Mouse (Mus musculus): ENCODE measurements around the gene Celf2.

Celf2 gene

DNA sequence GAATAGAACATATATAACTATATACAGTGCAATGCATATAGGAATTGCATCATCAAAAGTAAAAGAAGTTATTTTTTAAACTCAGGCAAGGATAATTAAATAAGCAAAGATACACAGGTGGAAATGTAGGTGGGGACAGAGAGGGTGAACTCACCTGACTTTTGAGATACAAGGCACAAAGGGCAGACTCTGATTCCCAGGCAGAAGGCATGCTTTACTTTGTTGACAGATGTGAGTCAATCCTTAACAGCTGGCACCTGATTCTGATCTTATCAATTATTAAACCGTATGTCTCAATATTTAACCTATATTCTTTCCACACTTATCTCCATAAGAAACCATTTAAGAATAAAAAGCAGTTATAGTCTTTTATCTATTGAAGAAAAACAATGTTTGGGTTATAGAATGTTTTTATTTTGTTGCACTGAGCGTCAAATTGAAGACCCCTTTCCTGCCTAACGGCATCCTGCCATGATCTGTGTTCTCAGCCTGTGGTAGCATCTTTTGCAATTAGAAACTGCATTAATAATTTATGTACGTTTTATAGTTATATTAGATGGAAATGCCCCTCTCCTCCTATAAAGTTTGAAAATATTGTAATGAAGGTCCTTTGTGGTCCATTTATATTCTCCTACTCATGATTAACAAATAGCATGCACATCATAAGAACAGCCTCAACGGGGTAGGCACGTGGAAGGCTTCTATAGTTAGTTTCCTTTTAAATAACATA, 491.8 kb downstream of the Celf2 start:
- no peak for DNase-seq (ENCODE audit: low spot score)

DNA sequence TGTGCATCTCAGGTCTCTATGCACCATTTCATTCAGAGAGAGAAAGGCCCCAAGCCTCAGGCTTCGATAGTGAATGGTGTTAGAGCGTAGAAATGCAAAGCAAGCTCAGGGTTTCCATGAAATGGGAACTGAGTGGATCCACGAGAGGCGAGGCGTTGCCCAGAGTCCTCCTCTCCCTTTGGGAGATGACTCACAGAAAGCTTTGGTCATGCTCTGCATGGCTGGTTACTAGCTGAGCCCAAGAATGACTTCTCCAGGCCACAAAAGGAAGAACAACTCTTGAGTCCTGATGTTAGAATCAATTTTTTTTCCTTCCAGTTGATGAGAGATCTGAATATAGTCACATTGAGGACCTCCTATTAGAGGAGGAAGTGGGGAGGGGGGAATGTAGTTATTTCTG, 496.2 kb downstream of the Celf2 start:
- DNase-seq (ENCODE audit: low spot score): no peak

GRCm38 (mm10) chr2:7006816-7007215, 502.5 kb downstream of the Celf2 start:
- no peak for DNase-seq (ENCODE audit: low spot score)

GRCm38 (mm10) chr2:7001967-7002366, 507.4 kb downstream of the Celf2 start:
- no peak for DNase-seq (ENCODE audit: low spot score)

GRCm38 (mm10) chr2:6991010-6991421, 518.3 kb downstream of the Celf2 start:
- no peak for DNase-seq (ENCODE audit: low spot score)

DNA sequence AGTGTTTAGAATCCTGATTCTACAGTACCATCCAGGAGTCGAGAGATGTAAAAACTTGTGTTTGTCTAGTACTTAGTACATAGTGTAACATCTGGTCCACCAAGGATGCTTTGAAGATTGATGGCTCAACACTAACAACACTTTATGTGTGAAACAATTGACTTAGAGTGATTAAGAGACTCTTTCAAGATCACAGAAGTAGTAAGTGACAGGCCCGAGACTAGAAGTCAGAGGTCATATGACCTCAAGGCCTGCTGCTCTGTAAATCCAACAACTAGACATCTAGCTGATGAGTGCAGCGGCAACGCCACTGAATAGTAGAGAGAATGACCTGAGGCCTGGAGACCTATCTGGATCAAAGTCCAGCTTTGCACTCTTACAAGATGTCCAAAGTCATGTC, 523.7 kb downstream of the Celf2 start:
- no peak for DNase-seq (ENCODE audit: low spot score)

DNA sequence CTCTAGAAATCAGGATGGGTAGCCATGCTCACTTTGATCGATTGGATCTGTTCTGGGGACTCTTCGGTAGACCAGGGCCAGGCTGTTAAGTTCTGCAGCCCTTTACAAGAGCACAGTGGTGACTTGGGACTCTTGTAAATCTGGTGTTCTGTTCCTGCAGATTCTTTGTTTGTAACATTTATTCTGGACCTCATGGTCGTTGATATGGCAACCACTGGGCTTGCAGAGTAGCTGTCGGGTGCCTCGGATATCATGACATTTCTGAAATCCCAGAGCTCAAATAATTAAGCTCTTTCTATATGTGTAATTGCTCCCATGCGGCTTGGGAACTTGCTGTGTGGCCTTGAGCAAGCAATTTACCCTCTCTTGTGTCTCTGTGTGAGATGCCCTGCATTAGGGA, 525.5 kb downstream of the Celf2 start:
- DNase-seq (ENCODE audit: low spot score): no peak

- DNase-seq (ENCODE audit: low spot score): no peak
These were observed 533.1 kb downstream of the Celf2 start for GRCm38 (mm10) chr2:6976300-6976699.

- no peak for DNase-seq (ENCODE audit: low spot score)
These were observed 540.1 kb downstream of the Celf2 start for GRCm38 (mm10) chr2:6969228-6969627.

DNA sequence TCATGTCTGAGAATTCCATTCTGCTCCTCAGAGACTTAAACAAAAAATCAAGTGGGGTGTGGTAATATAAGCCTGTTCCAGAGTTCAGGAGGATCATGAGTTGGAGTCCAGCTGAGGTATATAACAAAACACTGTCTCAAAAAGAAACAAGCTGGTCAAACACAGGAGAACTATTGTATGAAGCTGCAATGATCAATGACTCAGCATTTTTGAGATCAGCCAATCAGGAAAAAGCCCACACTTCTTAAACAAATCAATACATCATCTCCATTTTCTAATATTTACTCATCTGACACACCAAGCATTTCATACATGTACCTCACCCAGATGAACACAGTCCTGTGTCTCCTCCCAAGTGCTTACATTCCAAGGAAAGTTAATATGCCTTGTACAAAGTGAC, 544.1 kb downstream of the Celf2 start:
- DNase-seq (ENCODE audit: low spot score): no peak

DNA sequence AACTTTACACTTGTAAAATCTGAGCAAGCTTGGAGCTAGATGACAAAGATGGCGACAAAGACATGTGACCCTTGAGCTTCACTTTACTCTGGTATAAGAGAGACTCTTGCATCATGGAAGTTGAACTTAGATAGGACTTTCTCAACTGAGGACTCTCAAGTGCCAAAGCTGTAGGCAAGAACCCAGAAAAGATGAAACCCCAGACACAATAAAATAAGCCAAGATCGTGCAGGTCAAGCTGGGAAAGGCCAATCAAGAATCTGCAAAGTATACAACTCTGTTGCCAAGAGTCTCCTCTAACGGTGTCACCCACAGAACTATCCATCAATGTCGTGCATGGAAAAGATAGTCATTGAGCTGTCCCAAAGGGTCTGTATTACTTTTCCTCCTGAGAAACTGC, 558.7 kb downstream of the Celf2 start:
- DNase-seq (ENCODE audit: low spot score): no peak

GRCm38 (mm10) chr2:6945638-6946415, 563.5 kb downstream of the Celf2 start:
- DNase-seq (ENCODE audit: low spot score): no peak

GRCm38 (mm10) chr2:6943651-6944050, 565.7 kb downstream of the Celf2 start:
- no peak for DNase-seq (ENCODE audit: low spot score)

DNA sequence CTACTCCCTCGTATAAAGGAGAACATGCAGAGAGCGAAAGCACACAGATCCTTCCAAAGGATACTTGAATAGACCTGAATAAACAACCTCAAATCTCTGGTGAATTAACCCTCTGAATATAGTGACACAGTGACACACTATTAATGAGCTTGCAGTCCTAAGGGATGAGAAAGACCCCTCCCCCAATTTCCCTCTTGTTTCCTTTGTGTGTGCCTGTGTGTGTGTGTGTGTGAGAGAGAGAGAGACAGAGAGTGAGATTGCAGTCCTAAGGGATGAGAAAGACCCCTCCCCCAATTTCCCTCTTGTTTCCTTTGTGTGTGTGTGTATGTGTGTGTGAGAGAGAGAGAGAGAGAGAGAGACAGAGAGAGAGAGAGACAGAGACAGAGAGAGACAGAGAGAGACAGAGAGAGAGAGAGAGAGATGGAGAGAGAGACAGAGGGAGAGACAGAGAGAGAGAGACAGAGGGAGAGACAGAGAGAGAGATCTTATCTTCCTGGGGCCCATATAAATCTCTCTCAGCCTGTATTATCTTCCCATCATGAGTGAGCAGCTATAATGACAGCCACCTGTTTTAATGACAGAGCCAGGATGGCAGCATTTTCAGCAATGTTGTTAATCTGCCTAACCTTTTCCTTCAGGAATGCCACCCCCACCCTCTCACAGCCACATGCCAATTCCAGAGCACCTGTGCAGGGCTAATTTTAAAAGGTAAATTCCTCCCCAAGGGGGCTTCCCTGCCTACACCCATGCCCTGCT, 566.5 kb downstream of the Celf2 start:
- DNase-seq (ENCODE audit: low spot score): no peak

GRCm38 (mm10) chr2:6939143-6939542, 570.2 kb downstream of the Celf2 start:
- no peak for DNase-seq (ENCODE audit: low spot score)

DNA sequence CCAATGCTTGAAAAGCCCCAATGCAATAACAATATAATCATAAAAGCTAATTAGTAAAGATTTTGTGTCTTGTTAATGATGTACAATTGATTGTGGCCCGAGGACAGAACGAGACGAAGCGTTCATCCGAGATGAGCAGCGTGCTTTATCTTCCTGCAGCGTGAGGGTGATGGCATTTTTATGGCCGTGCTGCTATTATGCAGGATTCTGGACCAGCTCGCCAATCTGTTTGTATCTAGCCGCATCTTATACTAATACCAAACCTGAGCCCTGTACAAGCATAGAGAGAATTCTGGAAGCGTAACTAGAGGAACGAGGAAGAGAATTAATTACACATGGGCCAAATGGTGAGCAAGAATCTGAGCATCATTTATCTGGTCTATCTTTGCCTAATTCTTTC, 576.2 kb downstream of the Celf2 start:
- no peak for DNase-seq (ENCODE audit: low spot score)

- no peak for DNase-seq (ENCODE audit: low spot score)
These were observed 581.5 kb downstream of the Celf2 start for GRCm38 (mm10) chr2:6927693-6928360.

DNA sequence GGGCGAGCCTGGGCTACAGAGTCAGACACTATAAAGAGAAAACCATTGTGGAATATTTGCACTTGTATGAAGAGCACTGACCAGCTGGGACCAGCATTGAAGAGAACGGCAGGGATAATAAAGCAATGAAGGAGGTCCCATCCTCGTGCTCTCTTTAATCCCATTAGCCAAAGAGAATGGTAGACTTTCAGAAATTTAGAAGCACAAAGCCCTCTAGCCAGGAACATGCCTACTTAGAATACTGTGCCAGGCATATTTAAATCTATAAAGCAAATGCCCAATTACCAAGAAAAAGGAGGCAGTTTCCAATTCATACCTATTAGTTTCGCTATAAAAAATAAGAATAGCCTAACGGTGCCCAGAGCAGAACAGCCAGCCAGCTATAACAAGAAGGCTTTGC, 583.9 kb downstream of the Celf2 start:
- no peak for DNase-seq (ENCODE audit: low spot score)

DNA sequence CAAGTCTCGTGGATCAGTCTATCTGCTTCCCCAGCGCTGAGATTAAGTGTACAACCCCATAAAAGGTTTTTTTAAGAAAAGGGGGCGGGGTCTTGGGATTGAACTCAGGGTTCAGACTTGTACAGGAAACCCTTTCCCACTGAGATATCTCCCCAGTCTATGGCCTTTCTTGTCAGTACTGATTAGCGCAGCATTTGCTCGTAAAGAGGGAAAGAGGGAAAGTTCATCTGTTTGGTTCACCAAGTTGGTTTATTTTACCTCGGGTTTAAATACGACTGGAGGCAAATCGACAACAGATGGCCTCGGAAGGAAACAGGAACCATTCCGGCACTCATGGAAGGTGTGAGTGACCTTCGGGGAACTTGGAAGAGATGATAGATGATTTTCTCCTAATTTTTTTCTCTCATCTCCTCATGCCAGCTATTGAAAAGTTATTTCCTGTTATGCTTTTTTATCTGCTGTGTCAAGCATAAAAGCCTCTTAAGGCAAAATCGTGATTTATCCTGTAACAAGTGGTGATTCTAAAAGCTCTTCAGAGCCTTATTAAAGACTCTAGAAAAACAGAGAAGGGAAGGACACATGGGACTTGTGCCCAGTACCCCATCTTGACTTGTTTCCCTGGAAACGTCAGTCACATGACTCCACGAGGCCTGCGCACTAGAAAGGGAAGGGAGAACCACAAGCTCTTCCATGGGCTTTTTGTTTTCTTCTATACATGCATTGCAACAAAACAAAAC, 585.5 kb downstream of the Celf2 start:
- no peak for DNase-seq (ENCODE audit: low spot score)

DNA sequence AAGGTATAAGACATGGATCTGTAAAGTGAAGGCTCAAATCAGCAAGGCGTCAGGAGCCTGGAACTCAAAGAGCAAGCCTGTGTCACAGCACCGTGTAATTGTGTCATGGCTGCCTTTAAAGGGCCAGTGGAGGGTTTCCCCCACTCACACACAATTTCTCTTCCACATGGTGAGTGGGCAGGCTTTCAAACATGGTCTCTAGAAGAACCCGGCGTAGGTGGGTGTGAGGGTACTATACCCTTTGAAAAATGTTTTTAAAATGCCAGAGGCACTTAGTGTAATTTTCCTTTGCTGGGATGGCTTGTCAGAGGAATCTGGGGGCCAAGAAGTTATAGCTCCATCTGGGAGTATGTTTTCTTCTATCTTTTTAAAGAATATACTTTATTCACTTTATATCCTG, 594.0 kb downstream of the Celf2 start:
- DNase-seq (ENCODE audit: low spot score): no peak

- DNase-seq (ENCODE audit: low spot score): no peak
These were observed 596.0 kb downstream of the Celf2 start for GRCm38 (mm10) chr2:6913315-6913714.

DNA sequence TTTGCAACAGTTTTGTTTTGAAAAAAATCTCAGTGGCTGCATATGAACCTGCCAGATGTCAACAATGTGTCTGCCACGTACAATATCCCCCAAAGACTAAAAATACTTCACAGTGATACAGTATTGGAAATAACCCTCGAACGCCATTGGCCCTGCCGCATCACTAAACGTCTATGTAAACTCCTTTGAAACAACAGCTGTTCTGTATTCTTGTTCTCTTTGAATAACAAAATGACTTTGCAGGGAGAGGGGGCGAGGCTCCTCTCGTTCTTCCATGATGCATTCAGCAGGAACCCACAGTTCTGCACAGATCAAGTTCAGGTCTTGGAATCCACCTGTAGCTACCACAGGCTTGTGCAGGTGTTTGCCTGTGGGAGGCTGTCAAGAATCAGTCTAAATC, 597.4 kb downstream of the Celf2 start:
- DNase-seq (ENCODE audit: low spot score): no peak
